Mouse (Mus musculus) CH12.LX (cell line): ENCODE measurements around the gene Abca7. TPM values are rescaled to one million over a fixed set of nuclear protein-coding genes. Genes with fewer than 3 reads are reported as not detected.

Experiments
- DNase-seq: peaks from one replicate; pipeline ENCODE4 v3.0.0-alpha.2; 2013; ENCODE audit errors: extremely low read depth
- H3K27ac ChIP-seq: 2 replicates; pipeline ENCODE4 v1.5.1; 2012; ENCODE audit warnings: low read depth, mild to moderate bottlenecking, control low read depth, moderate library complexity; ENCODE audit not compliant: insufficient read depth
- H3K27me3 ChIP-seq: replicated peaks from 2 replicates; pipeline ENCODE3; 2012; ENCODE audit warnings: inconsistent platforms
- H3K36me3 ChIP-seq, 2 experiments: replicated peaks in 1 of 2; 2 replicates each; pipeline versions ENCODE3 to v1.6.1; 2012; ENCODE audit warnings: inconsistent platforms in 1 of 2, low read length in 1 of 2, mild to moderate bottlenecking in 1 of 2, mixed read lengths in 1 of 2, moderate library complexity in 1 of 2; ENCODE audit not compliant: control insufficient read depth in 1 of 2, insufficient read depth in 1 of 2
- H3K4me1 ChIP-seq, 2 experiments: 2 replicates each; pipeline ENCODE4 v1.6.1; 2012; ENCODE audit warnings: inconsistent platforms in 1 of 2, moderate library complexity in 1 of 2; ENCODE audit not compliant: insufficient read depth in 2 of 2, control insufficient read depth in 1 of 2
- H3K4me2 ChIP-seq: 2 replicates; pipeline ENCODE4 v1.6.1; 2012; ENCODE audit warnings: low read depth, mild to moderate bottlenecking, control low read depth; ENCODE audit not compliant: poor library complexity, insufficient read depth, severe bottlenecking
- H3K4me3 ChIP-seq, 3 experiments: fragments of 150-350 bp in 1 of 3; sonication (generic) in 1 of 3; replicated peaks in 1 of 3; 2 replicates each; pipeline versions ENCODE3 to v1.5.1; 2011 to 2012; ENCODE audit warnings: low read depth in 2 of 3, low read length in 2 of 3, mild to moderate bottlenecking in 2 of 3, moderate library complexity in 2 of 3, control low read depth in 1 of 3, improper control_type of control experiment in 1 of 3, inconsistent platforms in 1 of 3, mixed read lengths in 1 of 3; ENCODE audit not compliant: poor library complexity in 1 of 3
- H3K79me2 ChIP-seq: replicated peaks from 2 replicates; pipeline ENCODE4 v1.6.1; 2012; ENCODE audit warnings: mild to moderate bottlenecking, moderate library complexity; ENCODE audit not compliant: control insufficient read depth, poor library complexity, insufficient read depth, severe bottlenecking; ENCODE audit errors: extremely low read depth
- H3K9ac ChIP-seq: 2 replicates; pipeline ENCODE4 v1.6.1; 2012; ENCODE audit warnings: low read depth, mild to moderate bottlenecking, control low read depth, moderate library complexity; ENCODE audit not compliant: insufficient read depth
- H3K9me3 ChIP-seq: replicated peaks from 2 replicates; pipeline ENCODE3; 2012; ENCODE audit warnings: low read length, inconsistent platforms, mixed read lengths
- BHLHE40 ChIP-seq: IDR thresholded peaks from 2 replicates; pipeline ENCODE4 v1.6.1; 2011; ENCODE audit warnings: mild to moderate bottlenecking, low read depth, low read length, improper control_type of control experiment
- ELF1 ChIP-seq: IDR thresholded peaks from 2 replicates; pipeline ENCODE4 v1.6.1; 2014; ENCODE audit warnings: low read depth, mild to moderate bottlenecking, inconsistent platforms, low read length, improper control_type of control experiment
- HCFC1 ChIP-seq: IDR thresholded peaks from 2 replicates; pipeline ENCODE4 v1.6.1; 2012; ENCODE audit warnings: low read depth, mild to moderate bottlenecking, inconsistent platforms, low read length, improper control_type of control experiment
- JUND ChIP-seq: conservative IDR thresholded peaks from 2 replicates; pipeline ENCODE4 v1.6.1; 2011; ENCODE audit warnings: low read depth, low read length, improper control_type of control experiment
- KAT2A ChIP-seq: IDR thresholded peaks from 2 replicates; pipeline ENCODE4 v1.6.1; 2012; ENCODE audit warnings: low read length, improper control_type of control experiment, inconsistent platforms; ENCODE audit not compliant: insufficient replicate concordance
- MAX ChIP-seq: IDR thresholded peaks from 2 replicates; pipeline ENCODE4 v1.6.1; 2011; ENCODE audit warnings: low read length, improper control_type of control experiment
- MEF2A ChIP-seq: IDR thresholded peaks from 2 replicates; pipeline ENCODE4 v1.6.1; 2014; ENCODE audit warnings: low read depth, mild to moderate bottlenecking, inconsistent platforms, low read length, improper control_type of control experiment, borderline replicate concordance
- MXI1 ChIP-seq: IDR thresholded peaks from 2 replicates; pipeline ENCODE4 v1.6.1; 2011; ENCODE audit warnings: mild to moderate bottlenecking, low read depth, low read length, improper control_type of control experiment
- MYC ChIP-seq: IDR thresholded peaks from 2 replicates; pipeline ENCODE4 v1.6.1; 2011; ENCODE audit warnings: low read depth, mild to moderate bottlenecking, improper control_type of control experiment, low read length
- NELFE ChIP-seq: IDR thresholded peaks from 2 replicates; pipeline ENCODE4 v1.6.1; 2011; ENCODE audit warnings: low read depth, low read length, improper control_type of control experiment
- POLR2AphosphoS2 ChIP-seq: IDR thresholded peaks from 2 replicates; pipeline ENCODE4 v1.6.1; 2011; ENCODE audit warnings: low read depth, low read length, improper control_type of control experiment
- RAD21 ChIP-seq: IDR thresholded peaks from 2 replicates; pipeline ENCODE4 v1.6.1; 2011; ENCODE audit warnings: low read depth, mild to moderate bottlenecking, low read length, improper control_type of control experiment, moderate library complexity
- TBP ChIP-seq: conservative IDR thresholded peaks from 2 replicates; pipeline ENCODE4 v1.6.1; 2011; ENCODE audit warnings: low read depth, low read length, improper control_type of control experiment
- UBTF ChIP-seq: IDR thresholded peaks from 2 replicates; pipeline ENCODE4 v1.6.1; 2012; ENCODE audit warnings: low read depth, mild to moderate bottlenecking, inconsistent platforms, low read length, improper control_type of control experiment, moderate library complexity
- USF1 ChIP-seq: IDR thresholded peaks from 2 replicates; pipeline ENCODE4 v1.6.1; 2014; ENCODE audit warnings: low read depth, mild to moderate bottlenecking, inconsistent platforms, low read length, improper control_type of control experiment
- ZMIZ1 ChIP-seq: IDR thresholded peaks from 2 replicates; pipeline ENCODE4 v1.6.1; 2012; ENCODE audit warnings: low read depth, mild to moderate bottlenecking, inconsistent platforms, low read length, improper control_type of control experiment
- dilution Hi-C: fragments of 300-500 bp; cut with MboI; formaldehyde crosslinking; loops from 2 replicates; pipeline ENCODE4 v1.14.3; 2020; ENCODE audit warnings: low sequenced_read_pairs; ENCODE audit not compliant: extremely low pct_unique_long_range_greater_than_20kb, extremely low pct_ligation_motif_present
- in situ Hi-C: fragments of 300-500 bp; cut with MboI; formaldehyde crosslinking; loops from 3 replicates; pipeline ENCODE4 v1.14.3; 2019; ENCODE audit warnings: low sequenced_read_pairs, low pct_ligation_motif_present, low pct_unique_long_range_greater_than_20kb, mixed read lengths
- polyA plus RNA-seq: library from polyadenylated mRNA; unstranded; fragments of >175 nt; gene quantifications from 2 replicates; pipeline ENCODE4 v1.2.1, GENCODE M21; 2012; ENCODE audit warnings: low read depth; ENCODE audit not compliant: insufficient read length
- total RNA-seq, 2 experiments: library from RNA; depleted of rRNA; stranded (reverse); fragments of 300-350 nt in 1 of 2; fragments of >200 nt in 1 of 2; gene quantifications; 2 replicates each; pipeline ENCODE4 v1.2.3; 2012 to 2014

Gene Abca7
- total and polyA plus RNA-seq, 3 experiments: 2.3 to 7.0 (median 6.1) TPM

- Histone ChIP-seq H3K4me2 (no peak overlapping the region), H3K4me3 (no peak overlapping the region), H3K9ac (no peak overlapping the region), H3K9me3 (no peaks in the 10 kb centered on the region), H3K27me3 (no peaks in the 10 kb centered on the region), H3K79me2 (peaks cover 19% of the 10 kb centered on the region), H3K27ac (no peak overlapping the region), H3K36me3 (peaks cover 70 to 88% of the 10 kb centered on the region in 2 experiments), H3K4me1 (peaks cover 6 to 17% of the 10 kb centered on the region in 2 experiments; a peak in 3 of 4 replicates)
- DNase-seq: no peak
- no peak for TF ChIP-seq RAD21
- TF ChIP-seq MAX: no peak
- TF ChIP-seq NELFE: no peak
- TF ChIP-seq TBP: no peak
- no peak for TF ChIP-seq UBTF
- TF ChIP-seq ELF1: no peak
- TF ChIP-seq ZMIZ1: no peak
- TF ChIP-seq JUND: no peak
- no peak for TF ChIP-seq MEF2A
- TF ChIP-seq MXI1: no peak
- TF ChIP-seq MYC: no peak
- no peak for TF ChIP-seq USF1
- TF ChIP-seq KAT2A: no peak
- TF ChIP-seq BHLHE40: no peak
- in situ Hi-C loops (no loop called here), dilution Hi-C loops (no loop called here)
Measured at GRCm38 (mm10) chr10:79965325-79965724, 31.0 kb upstream of the Abca7 start.

- peaks cover 71 to 95% of the 10 kb centered on the region in 2 experiments for H3K36me3 ChIP-seq
- no peaks in the 10 kb centered on the region for H3K9me3 ChIP-seq
- dilution Hi-C loops (no loop called here), in situ Hi-C loops (no loop called here)
- TF ChIP-seq POLR2AphosphoS2: no peak
- TF ChIP-seq HCFC1: no peak
- DNase-seq: no peak
- H3K4me1 ChIP-seq: peaks cover 0 to 6% of the 10 kb centered on the region in 2 experiments; a peak in 1 of 4 replicates
- no peak overlapping the region for H3K27ac ChIP-seq
- peaks cover 5% of the 10 kb centered on the region for H3K79me2 ChIP-seq
- no peak overlapping the region for H3K9ac ChIP-seq
- H3K4me3 ChIP-seq: no peak overlapping the region
- H3K27me3 ChIP-seq: no peaks in the 10 kb centered on the region
- H3K4me2 ChIP-seq: no peak overlapping the region
Measured at GRCm38 (mm10) chr10:79966886-79967400, 29.4 kb upstream of the Abca7 start.
